Mouse (Mus musculus) lung, postnatal 36 days (tissue): ENCODE data around the gene Gm7849.
"Not testable (repeated sequence)": the region's sequence is repeated elsewhere in the genome, so short reads cannot be mapped to it uniquely, and the experiment has no call there.

ENCODE experiments used
- DNase-seq: peaks from one replicate; pipeline ENCODE4 v3.0.0; 2022; ENCODE audit warnings: mixed read lengths

Gm7849 gene

GRCm38 (mm10) chr8:21456460-21456859 is at the start of gene Gm7849:
Gene Gm7849, minus strand, starts transcription at chr8:21456560.
- not testable (repeated sequence) for DNase-seq

- not testable (repeated sequence) for DNase-seq
These were observed 29.2 kb downstream of the Gm7849 start, which contains the start of gene Defa36 for GRCm38 (mm10) chr8:21427111-21427510. Gene Defa36, plus strand, starts transcription at chr8:21427411.
